Mouse (Mus musculus) layer of hippocampus, postnatal 36 days (tissue): ENCODE measurements around the gene Ftl1. TPM values are rescaled to one million over a fixed set of nuclear protein-coding genes. Genes with fewer than 3 reads are reported as not detected.
"Not testable (repeated sequence)": the region's sequence is repeated elsewhere in the genome, so short reads cannot be mapped to it uniquely, and the experiment has no call there.

Source experiments
- DNase-seq, 2 experiments: peaks; one replicate each; pipeline ENCODE4 v3.0.0; 2022
- total RNA-seq, 2 experiments: library from RNA; stranded (reverse); gene quantifications; 2 replicates each; pipeline ENCODE4 v1.2.3; 2021

The Ftl1 gene
- total RNA-seq = 100 to 1,000 TPM; 187 to 197 TPM

GRCm38 (mm10) chr7:45459564-45460140 is at the start of gene Ftl1:
Ftl1 (minus strand) TSS chr7:45459884.
- peak; percentile 95 for DNase-seq

GRCm38 (mm10) chr7:45509181-45509882 is 49.6 kb upstream of the Ftl1 start:
- DNase-seq = no peak

- no peak for DNase-seq
Observed at GRCm38 (mm10) chr7:45508561-45508960, 48.9 kb upstream of the Ftl1 start.

GRCm38 (mm10) chr7:45507583-45507982 is 47.9 kb upstream of the Ftl1 start:
- no peak for DNase-seq

DNA sequence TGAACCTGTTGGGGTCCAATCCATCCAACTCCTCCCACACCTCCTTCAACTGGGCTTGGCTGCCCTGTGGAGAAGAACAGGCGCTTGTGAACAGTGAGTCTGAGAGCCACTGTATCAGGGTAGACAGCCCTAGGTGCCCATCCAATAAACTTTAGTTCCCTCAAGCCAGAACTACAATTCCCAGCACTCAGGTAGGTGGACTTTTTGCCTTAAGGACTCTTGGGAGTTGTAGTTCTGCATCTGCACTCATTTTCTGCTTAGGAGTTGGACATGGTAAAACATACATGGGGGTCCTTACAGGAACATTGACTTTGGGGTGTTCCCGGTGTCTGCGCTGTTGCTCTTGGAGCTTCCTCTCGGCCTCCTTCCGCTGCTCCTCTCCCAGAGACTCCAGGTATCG is 38.7 kb upstream of the Ftl1 start:
- no peak for DNase-seq

DNA sequence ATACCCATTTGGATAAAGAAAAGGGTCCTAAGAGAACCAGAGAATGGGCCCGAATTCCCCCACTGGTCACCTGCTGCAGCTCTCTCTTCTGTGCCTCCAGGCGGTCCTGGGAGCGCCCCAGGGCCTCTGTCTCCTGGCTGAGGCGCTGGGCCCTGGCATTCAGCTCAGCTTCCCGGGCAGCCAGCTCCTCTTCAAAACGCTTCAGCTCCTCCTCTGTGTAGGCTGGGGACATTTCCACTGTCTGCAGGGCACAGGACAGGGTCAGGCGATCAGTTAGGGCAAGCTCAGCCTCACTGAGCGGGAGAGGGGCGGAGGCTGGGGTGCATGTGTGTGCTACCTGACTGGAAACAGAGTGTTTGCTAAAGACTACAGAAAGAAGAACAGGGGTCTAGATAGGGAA is 34.9 kb upstream of the Ftl1 start:
- no peak for DNase-seq

DNA sequence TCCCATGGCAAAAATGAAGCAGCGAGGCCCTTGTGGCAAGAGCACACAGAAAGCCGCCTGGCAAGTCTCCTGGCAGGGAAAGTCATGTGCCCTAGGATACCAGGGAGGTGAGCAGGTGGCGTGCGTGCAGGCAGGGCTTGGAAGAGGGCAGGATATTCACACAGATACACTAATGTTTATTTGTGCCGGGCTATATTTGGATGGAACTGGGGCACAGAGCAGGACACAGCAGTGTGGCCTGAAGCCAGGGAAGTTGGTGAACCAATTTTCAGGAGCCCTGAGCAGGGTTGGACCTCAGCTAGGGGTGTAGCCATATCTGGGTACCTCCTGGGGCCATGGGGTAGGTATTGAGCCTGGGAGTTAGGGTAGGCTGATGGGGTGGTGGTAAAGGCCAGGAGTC is 33.3 kb upstream of the Ftl1 start:
- DNase-seq = no peak

GRCm38 (mm10) chr7:45492225-45492844 is 32.7 kb upstream of the Ftl1 start:
- DNase-seq = no peak

- DNase-seq = no peak
Observed at GRCm38 (mm10) chr7:45491264-45491663, 31.6 kb upstream of the Ftl1 start.

- no peak for DNase-seq
Observed at GRCm38 (mm10) chr7:45490822-45491221, 31.1 kb upstream of the Ftl1 start.

GRCm38 (mm10) chr7:45489578-45489977 is 29.9 kb upstream of the Ftl1 start:
- DNase-seq = no peak

GRCm38 (mm10) chr7:45488293-45489204 is 28.9 kb upstream of the Ftl1 start, which contains the start of gene Dhdh:
Dhdh (minus strand) TSS chr7:45488805.
- DNase-seq = peak; percentile 32 to 35

DNA sequence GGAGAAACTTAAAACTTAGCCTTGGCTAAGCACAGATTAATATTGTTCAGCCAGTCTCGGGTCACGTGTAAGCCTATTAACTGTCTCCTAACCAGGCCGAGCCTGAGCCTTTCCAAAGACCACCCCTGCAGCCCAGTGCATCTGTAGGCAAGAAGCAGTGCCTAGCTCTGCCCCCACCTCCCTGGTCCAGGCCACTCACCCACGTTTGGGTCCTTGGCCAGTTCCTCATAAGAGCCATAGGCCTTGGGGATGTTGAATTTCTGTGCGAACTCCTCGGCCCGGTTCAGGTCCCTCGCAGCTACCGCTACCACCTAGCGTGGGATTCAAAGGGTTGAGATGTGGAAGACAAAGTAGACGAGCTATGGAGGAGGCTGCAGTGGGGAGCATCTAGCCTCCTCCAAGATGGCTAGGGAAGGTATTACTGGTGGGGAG is 28.2 kb upstream of the Ftl1 start:
- no peak for DNase-seq

DNA sequence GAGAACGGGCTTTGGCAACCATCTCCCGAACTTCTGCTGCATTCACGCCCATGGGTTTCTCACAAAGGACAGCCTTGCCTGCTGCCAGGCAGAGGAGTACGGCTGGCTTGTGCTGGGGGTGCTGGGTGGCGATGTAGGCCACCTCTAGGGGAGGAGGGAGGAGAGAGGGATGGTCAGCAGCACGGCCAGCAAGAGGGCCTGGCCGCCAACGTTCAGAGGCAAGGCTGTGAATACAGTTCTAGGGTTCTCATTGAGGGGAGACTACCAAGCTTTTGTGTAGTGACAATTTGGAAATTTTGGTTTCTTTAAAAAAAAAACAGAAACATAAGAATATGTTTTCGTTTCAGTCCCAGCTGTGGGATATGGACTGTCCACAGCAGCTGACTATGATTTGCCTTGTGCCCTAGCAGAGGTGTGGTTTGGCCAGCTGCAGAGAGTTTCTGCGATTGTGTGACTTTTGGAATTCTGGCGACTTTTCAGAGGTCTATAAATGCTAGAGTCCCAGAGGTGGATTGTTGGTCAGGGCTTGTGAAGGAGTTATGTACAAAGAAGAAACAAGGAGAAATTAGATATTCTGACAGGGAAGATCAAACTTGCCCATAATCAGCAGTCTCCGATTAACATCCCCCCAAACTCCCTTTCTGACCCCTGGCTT is 27.2 kb upstream of the Ftl1 start, which contains the start of gene Gm45808:
Gene Gm45808 (minus strand): TSS at position 51 of the 655 bp plus-strand sequence.
- no peak for DNase-seq

- no peak for DNase-seq
Observed at GRCm38 (mm10) chr7:45486158-45486557, 26.5 kb upstream of the Ftl1 start.

- DNase-seq = not testable (repeated sequence)
Observed at GRCm38 (mm10) chr7:45484985-45485384, 25.3 kb upstream of the Ftl1 start.

DNA sequence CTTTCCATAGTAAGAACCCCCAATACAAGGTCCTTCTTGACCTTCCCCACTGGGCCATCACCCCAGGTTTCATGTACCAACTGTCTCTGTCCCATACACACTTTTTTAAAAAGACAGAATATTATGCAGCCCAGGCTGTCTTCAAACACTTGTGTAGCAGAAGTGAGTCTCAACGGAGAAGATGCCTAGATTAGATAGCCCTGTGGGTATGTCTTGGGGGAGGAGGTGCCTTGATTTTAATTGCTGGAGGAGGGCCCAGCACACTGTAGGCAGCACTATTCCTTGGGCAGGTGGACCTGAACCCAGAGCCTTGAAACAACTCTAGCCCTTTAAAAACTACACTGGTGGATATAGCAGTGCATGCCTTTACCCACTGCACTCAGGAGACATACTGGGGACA is 22.5 kb upstream of the Ftl1 start:
- no peak for DNase-seq

GRCm38 (mm10) chr7:45481374-45481927 is 21.8 kb upstream of the Ftl1 start, which contains the start of gene Tulp2:
Tulp2 (plus strand) TSS chr7:45481877.
- peak in 1 of 2 experiments; percentile 41 for DNase-seq

- DNase-seq = not testable (repeated sequence)
Observed at GRCm38 (mm10) chr7:45480310-45480709, 20.6 kb upstream of the Ftl1 start.

DNA sequence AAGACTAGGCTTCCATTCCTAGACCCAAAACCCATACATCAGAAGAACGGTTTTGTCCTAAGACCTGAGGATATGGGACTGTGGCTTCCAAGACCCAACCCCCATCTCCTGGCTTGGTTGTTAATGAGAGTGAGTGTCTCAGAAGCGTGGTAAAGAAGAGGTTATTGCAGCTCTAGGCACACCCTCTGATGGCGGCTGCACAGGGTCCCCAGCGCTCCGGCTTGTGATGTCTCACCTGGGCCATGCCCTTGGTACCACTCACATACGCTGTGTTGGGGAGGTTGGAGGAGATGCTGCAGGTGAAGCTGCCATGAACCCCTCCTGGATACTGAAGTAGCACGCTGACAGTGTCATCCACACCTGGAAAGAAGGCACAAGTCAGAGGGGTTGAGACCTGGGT is 19.1 kb upstream of the Ftl1 start:
- DNase-seq = no peak

GRCm38 (mm10) chr7:45477003-45477402 is 17.3 kb upstream of the Ftl1 start:
- DNase-seq = peak in 1 of 2 experiments; percentile 47

DNA sequence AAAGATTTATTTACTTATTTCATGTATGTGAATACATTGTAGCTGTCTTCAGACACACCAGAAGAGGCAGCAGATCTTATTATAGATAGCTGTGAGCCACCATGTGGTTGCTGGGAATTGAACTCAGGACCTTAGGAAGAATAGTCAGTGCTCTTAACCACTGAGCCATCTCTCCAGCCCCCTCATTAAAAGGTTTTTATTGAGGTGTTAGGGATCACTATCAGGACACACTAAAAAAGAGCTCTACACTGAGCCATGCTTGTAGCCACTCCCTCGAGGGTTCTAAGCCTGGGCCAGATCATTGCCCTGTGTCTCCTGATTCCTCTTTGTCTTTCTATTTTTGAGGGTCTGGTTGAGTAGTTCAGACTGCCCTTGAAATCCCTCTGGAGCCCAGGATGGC is 16.8 kb upstream of the Ftl1 start:
- DNase-seq = no peak
